Mouse (Mus musculus) cerebellum, adult 2 months (tissue): ENCODE data around the gene Kctd5. TPM values are rescaled to one million over a fixed set of nuclear protein-coding genes. Genes with fewer than 3 reads are reported as not detected.
"Not testable (repeated sequence)": the region's sequence is repeated elsewhere in the genome, so short reads cannot be mapped to it uniquely, and the experiment has no call there.

Experiments
- DNase-seq, 2 experiments: peaks; one replicate each; pipeline ENCODE4 v3.0.0; 2021
- H3K27ac ChIP-seq: fragments of 200-500 bp; 2 replicates; pipeline ENCODE4 v1.5.1; 2012; ENCODE audit warnings: low read length, control low read depth, inconsistent platforms; ENCODE audit not compliant: insufficient read depth
- H3K27me3 ChIP-seq: fragments of 200-500 bp; 2 replicates; pipeline ENCODE4 v1.6.1; 2012; ENCODE audit warnings: inconsistent platforms, mild to moderate bottlenecking, low read length, moderate library complexity; ENCODE audit not compliant: control insufficient read depth, insufficient read depth
- H3K4me1 ChIP-seq: fragments of 200-500 bp; 2 replicates; pipeline ENCODE4 v1.6.1; 2011; ENCODE audit warnings: low read length; ENCODE audit not compliant: control insufficient read depth, insufficient read depth
- H3K4me3 ChIP-seq: fragments of 200-500 bp; replicated peaks from 2 replicates; pipeline ENCODE3; 2011; ENCODE audit warnings: mild to moderate bottlenecking, low read depth, low read length, control low read depth; ENCODE audit not compliant: insufficient read depth
- CTCF ChIP-seq: fragments of 200-500 bp; IDR thresholded peaks from 2 replicates; pipeline ENCODE4 v1.5.1; 2011; ENCODE audit warnings: low read depth, mild to moderate bottlenecking, control low read depth, low read length, moderate library complexity, borderline replicate concordance; ENCODE audit not compliant: insufficient read depth
- POLR2A ChIP-seq: fragments of 200-500 bp; IDR thresholded peaks from 2 replicates; pipeline ENCODE4 v1.6.1; 2011; ENCODE audit warnings: low read length, control low read depth, borderline replicate concordance; ENCODE audit not compliant: insufficient read depth
- WGBS: fragments of 180-500 bp; shearing (Covaris S2); methylation state at CpG from one replicate; pipeline ENCODE4 v1.1.7; 2018; 5-methylcytosine and 5-hydroxymethylcytosine counted together
- polyA plus RNA-seq: library from polyadenylated mRNA; depleted of rRNA; stranded (reverse); fragments of >200 nt; gene quantifications from 2 replicates; pipeline ENCODE4 v1.2.3, GENCODE M21; 2012; rRNA removed

Gene Kctd5
- 32.8 and 35.6 TPM in 2 replicates for polyA plus RNA-seq

GRCm38 (mm10) chr17:24072919-24073696, at the start of gene Kctd5:
TSS of gene Kctd5 (minus strand) at chr17:24073485.
- H3K27me3 ChIP-seq: no peaks in the 10 kb centered on the region
- peak within 1 kb of the TSS; percentile 69 for H3K27ac ChIP-seq

GRCm38 (mm10) chr17:24119446-24119845, 46.2 kb upstream of the Kctd5 start:
- TF ChIP-seq POLR2A (no peak), CTCF (no peak)
- WGBS: 10% methylated on average over 3 of the region's 3 CpGs
- Histone ChIP-seq H3K27ac (no peak overlapping the region), H3K4me3 (no peak overlapping the region), H3K4me1 (peaks cover 5% of the 10 kb centered on the region), H3K27me3 (no peaks in the 10 kb centered on the region)
- peak in 1 of 2 experiments; percentile 48 for DNase-seq

More at GRCm38 (mm10) chr17:24072919-24073696, at the start of gene Kctd5:
- peak; percentile 75; the same call in 1 of the 2 replicates for TF ChIP-seq POLR2A
- no peak for TF ChIP-seq CTCF
- Histone ChIP-seq H3K4me3 (peak within 1 kb of the TSS; percentile 76), H3K4me1 (peaks cover 2% of the 10 kb centered on the region; the same call in 1 of the 2 replicates)
- WGBS: under 1% methylated on average over 62 of the region's 62 CpGs
- peak; percentile 94 to 96 for DNase-seq

DNA sequence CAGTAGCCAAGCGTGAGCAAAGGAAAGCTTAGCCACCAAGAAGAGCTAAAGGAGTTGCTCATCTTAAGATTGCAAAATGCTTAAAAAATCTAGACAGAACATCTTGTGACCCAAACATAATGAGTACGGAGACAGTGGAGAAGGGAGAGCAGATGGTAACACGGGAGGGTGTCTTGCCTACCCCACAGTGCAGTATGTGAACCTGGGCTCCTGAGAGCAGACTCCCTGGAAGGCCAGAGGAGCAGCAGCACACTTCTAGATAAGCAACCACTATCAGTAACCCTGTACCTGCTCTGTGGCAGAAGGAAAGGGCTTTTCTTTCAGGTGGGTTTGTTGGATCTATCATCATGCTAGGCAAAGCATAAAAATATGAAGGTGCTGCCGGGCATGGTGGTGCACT, 39.7 kb upstream of the Kctd5 start:
- peaks cover 14% of the 10 kb centered on the region for H3K4me1 ChIP-seq
- TF ChIP-seq CTCF (no peak), POLR2A (no peak)
- no peak overlapping the region for H3K4me3 ChIP-seq
- H3K27ac ChIP-seq: peak overlapping the region; percentile 66
- H3K27me3 ChIP-seq: no peaks in the 10 kb centered on the region
- 20% methylated on average over 4 of the region's 4 CpGs for WGBS
- DNase-seq: peak; percentile 63 to 74

GRCm38 (mm10) chr17:24111256-24111655, 38.0 kb upstream of the Kctd5 start:
- no peak overlapping the region for H3K4me3 ChIP-seq
- no peaks in the 10 kb centered on the region for H3K27me3 ChIP-seq
- H3K27ac ChIP-seq: no peak overlapping the region
- no peak for TF ChIP-seq CTCF
- no peak for TF ChIP-seq POLR2A
- DNase-seq: no peak
- H3K4me1 ChIP-seq: peaks cover 13% of the 10 kb centered on the region
- 19% methylated on average over 1 of the region's 1 CpGs for WGBS

- 13% methylated on average over 1 of the region's 1 CpGs for WGBS
- H3K27me3 ChIP-seq: no peaks in the 10 kb centered on the region
- no peak overlapping the region for H3K27ac ChIP-seq
- H3K4me1 ChIP-seq: peaks cover 12% of the 10 kb centered on the region
- peak; percentile 58 to 76 for DNase-seq
- TF ChIP-seq POLR2A: no peak
- TF ChIP-seq CTCF: no peak
- no peak overlapping the region for H3K4me3 ChIP-seq
Observed at GRCm38 (mm10) chr17:24108896-24109295, 35.6 kb upstream of the Kctd5 start.

GRCm38 (mm10) chr17:24105111-24105510, 31.8 kb upstream of the Kctd5 start:
- H3K27ac ChIP-seq: no peak overlapping the region
- 75% methylated on average over 2 of the region's 2 CpGs for WGBS
- H3K4me1 ChIP-seq: peaks cover 4% of the 10 kb centered on the region; the same call in 1 of the 2 replicates
- H3K4me3 ChIP-seq: no peak overlapping the region
- no peaks in the 10 kb centered on the region for H3K27me3 ChIP-seq
- DNase-seq: no peak
- no peak for TF ChIP-seq POLR2A

GRCm38 (mm10) chr17:24098354-24098753, 25.1 kb upstream of the Kctd5 start:
- no peaks in the 10 kb centered on the region for H3K4me1 ChIP-seq
- DNase-seq: no peak
- WGBS: 97% methylated on average over 4 of the region's 4 CpGs
- H3K27me3 ChIP-seq: no peaks in the 10 kb centered on the region
- TF ChIP-seq CTCF (no peak), POLR2A (no peak)
- no peak overlapping the region for H3K27ac ChIP-seq
- no peak overlapping the region for H3K4me3 ChIP-seq

GRCm38 (mm10) chr17:24090575-24090974, 17.3 kb upstream of the Kctd5 start:
- WGBS: 98% methylated on average over 1 of the region's 1 CpGs
- Histone ChIP-seq H3K4me3 (no peak overlapping the region), H3K4me1 (no peaks in the 10 kb centered on the region), H3K27me3 (no peaks in the 10 kb centered on the region), H3K27ac (no peak overlapping the region)
- DNase-seq: no peak
- TF ChIP-seq POLR2A (no peak), CTCF (no peak)

GRCm38 (mm10) chr17:24086399-24086798, 13.1 kb upstream of the Kctd5 start:
- WGBS: 91% methylated on average over 4 of the region's 4 CpGs
- not testable (repeated sequence) for H3K4me1 ChIP-seq, H3K27ac ChIP-seq, H3K27me3 ChIP-seq, DNase-seq, H3K4me3 ChIP-seq
